Mouse (Mus musculus): ENCODE data around the gene Chst11. TPM values are rescaled to one million over a fixed set of nuclear protein-coding genes. Genes with fewer than 3 reads are reported as not detected.

The Chst11 gene
- total and polyA plus RNA-seq, 3 experiments: 3.1 to 10.6 TPM; not detected in 1

- DNase-seq (ENCODE audit: low read depth, low spot score): peak; percentile 97
- peaks cover 16 to 46% of the 10 kb centered on the region in 2 experiments for H3K4me1 ChIP-seq (ENCODE audit: control insufficient read depth in 1 of 2, insufficient read depth in 2 of 2, low read length in 2 of 2)
- TF ChIP-seq POLR2AphosphoS5 (IDR thresholded peaks at IDR 0.05; ENCODE audit: borderline replicate concordance, low read depth, low read length) (no peak; the same call in 1 of the 2 replicates), USF2 (IDR thresholded peaks at IDR 0.05; ENCODE audit: borderline replicate concordance in 1 of 2, insufficient read depth in 1 of 2, low read depth in 1 of 2, low read length in 2 of 2) (peak in 1 of 2 experiments; percentile 64; a peak in 1 of 4 replicates), MYC (IDR thresholded peaks at IDR 0.05; ENCODE audit: low read depth, low read length) (peak; percentile 97), CTCF (IDR thresholded peaks at IDR 0.05 in 2 of 3, conservative IDR thresholded peaks at IDR 0.05 in 1 of 3; ENCODE audit: control insufficient read depth in 1 of 3, insufficient read depth in 1 of 3, low read depth in 2 of 3, low read length in 3 of 3, poor library complexity in 1 of 3, severe bottlenecking in 1 of 3) (no peak), TBP (IDR thresholded peaks at IDR 0.05; ENCODE audit: low read depth, low read length) (peak; percentile 91), NELFE (IDR thresholded peaks at IDR 0.05; ENCODE audit: low read depth, low read length) (peak; percentile 70), TAL1 (IDR thresholded peaks at IDR 0.05; ENCODE audit: low read length) (peak; percentile 99), CHD1 (IDR thresholded peaks at IDR 0.05; ENCODE audit: low read depth, low read length) (no peak), SIN3A (IDR thresholded peaks at IDR 0.05; ENCODE audit: low read length) (peak; percentile 97), ETS1 (IDR thresholded peaks at IDR 0.05; ENCODE audit: low read depth, low read length) (peak; percentile 99), RCOR1 (IDR thresholded peaks at IDR 0.05; ENCODE audit: low read depth, low read length) (peak; percentile 57; the same call in 1 of the 2 replicates), KAT2A (conservative IDR thresholded peaks at IDR 0.05; ENCODE audit: low read depth, low read length) (peak; percentile 51), POLR2AphosphoS2 (IDR thresholded peaks at IDR 0.05; ENCODE audit: low read length) (peak; percentile 72), E2F4 (IDR thresholded peaks at IDR 0.05; ENCODE audit: borderline replicate concordance, low read depth, low read length) (no peak), UBTF (IDR thresholded peaks at IDR 0.05; ENCODE audit: borderline replicate concordance, insufficient read depth, low read depth, low read length) (no peak), MYB (IDR thresholded peaks at IDR 0.05; ENCODE audit: low read depth, low read length) (peak; percentile 93), GATA1 (IDR thresholded peaks at IDR 0.05; ENCODE audit: low read depth, low read length) (peak; percentile 95), ZKSCAN1 (IDR thresholded peaks at IDR 0.05; ENCODE audit: low read depth, low read length) (no peak), MEF2A (IDR thresholded peaks at IDR 0.05; ENCODE audit: extremely low read depth, insufficient replicate concordance, low read depth, low read length, poor library complexity, severe bottlenecking) (no peak), MAX (IDR thresholded peaks at IDR 0.05; ENCODE audit: low read length) (peak; percentile 92), ELF1 (IDR thresholded peaks at IDR 0.05; ENCODE audit: low read depth, low read length) (0 out of 2 replicates have a peak, but pooled peaks have one; percentile 17), EP300 (IDR thresholded peaks at IDR 0.05; ENCODE audit: low read depth in 1 of 2, low read length in 2 of 2) (peak; percentile 96 to 99), POLR2A (IDR thresholded peaks at IDR 0.05; ENCODE audit: control insufficient read depth in 1 of 2, insufficient read depth in 1 of 2, low read depth in 1 of 2, low read length in 2 of 2, poor library complexity in 1 of 2) (peak; percentile 5 to 81; a peak in 2 of 4 replicates), USF1 (IDR thresholded peaks at IDR 0.05; ENCODE audit: low read depth, low read length) (peak; percentile 92), MXI1 (IDR thresholded peaks at IDR 0.05; ENCODE audit: low read depth, low read length) (peak; percentile 97), TCF12 (IDR thresholded peaks at IDR 0.05; ENCODE audit: low read depth, low read length) (peak; percentile 97), BHLHE40 (IDR thresholded peaks at IDR 0.05; ENCODE audit: borderline replicate concordance, low read depth, low read length) (peak; percentile 95), HCFC1 (IDR thresholded peaks at IDR 0.05; ENCODE audit: low read depth, low read length) (peak; percentile 25; the same call in 1 of the 2 replicates), ZC3H11A (IDR thresholded peaks at IDR 0.05; ENCODE audit: low read depth, low read length) (no peak), MAZ (IDR thresholded peaks at IDR 0.05; ENCODE audit: low read depth, low read length) (peak; percentile 27), GABPA (IDR thresholded peaks at IDR 0.05; ENCODE audit: low read depth, low read length) (no peak), SMC3 (IDR thresholded peaks at IDR 0.05; ENCODE audit: low read depth, low read length) (no peak), ZNF384 (IDR thresholded peaks at IDR 0.05; ENCODE audit: low read depth, low read length) (no peak), RAD21 (IDR thresholded peaks at IDR 0.05; ENCODE audit: low read depth, low read length) (no peak), MAFK (IDR thresholded peaks at IDR 0.05; ENCODE audit: borderline replicate concordance, low read depth, low read length) (no peak)
Measured at GRCm38 (mm10) chr10:83019497-83020270, 34.4 kb downstream of the Chst11 start.

More at GRCm38 (mm10) chr10:83019497-83020270, 34.4 kb downstream of the Chst11 start:
- Histone ChIP-seq H3K27ac (ENCODE audit: control insufficient read depth, low read depth, low read length) (peak overlapping the region; percentile 96), H3K79me2 (ENCODE audit: control insufficient read depth, insufficient read depth, low read length, poor library complexity) (peaks cover 12% of the 10 kb centered on the region), H3K9me3 (replicated peaks; ENCODE audit: insufficient read depth, low read length) (no peaks in the 10 kb centered on the region), H3K27me3 (ENCODE audit: control insufficient read depth in 1 of 2, insufficient read depth in 2 of 2, low read length in 2 of 2) (no peaks in the 10 kb centered on the region), H3K9ac (ENCODE audit: control insufficient read depth, low read depth, low read length, poor library complexity, severe bottlenecking) (peak overlapping the region; percentile 74), H3K36me3 (ENCODE audit: control insufficient read depth in 1 of 2, insufficient read depth in 2 of 2, low read length in 2 of 2) (peaks cover 0 to 39% of the 10 kb centered on the region in 2 experiments; a peak in 2 of 4 replicates), H3K4me3 (ENCODE audit: control insufficient read depth in 1 of 2, insufficient read depth in 1 of 2, low read depth in 2 of 2, low read length in 2 of 2) (peak overlapping the region; percentile 34 to 54)
